Mouse (Mus musculus) spleen, postnatal 10 days (tissue): ENCODE results near the gene Pcsk1n.
"Not testable (repeated sequence)": the region's sequence is repeated elsewhere in the genome, so short reads cannot be mapped to it uniquely, and the experiment has no call there.

Experiments used
- DNase-seq, 2 experiments: peaks; one replicate each; pipeline ENCODE4 v3.0.0; 2021 to 2022; ENCODE audit warnings: low spot score in 2 of 2

Gene Pcsk1n

GRCm38 (mm10) chrX:7919601-7920383 is at the start of gene Pcsk1n:
TSS of gene Pcsk1n (plus strand) at chrX:7919822.
- DNase-seq, result no peak

DNA sequence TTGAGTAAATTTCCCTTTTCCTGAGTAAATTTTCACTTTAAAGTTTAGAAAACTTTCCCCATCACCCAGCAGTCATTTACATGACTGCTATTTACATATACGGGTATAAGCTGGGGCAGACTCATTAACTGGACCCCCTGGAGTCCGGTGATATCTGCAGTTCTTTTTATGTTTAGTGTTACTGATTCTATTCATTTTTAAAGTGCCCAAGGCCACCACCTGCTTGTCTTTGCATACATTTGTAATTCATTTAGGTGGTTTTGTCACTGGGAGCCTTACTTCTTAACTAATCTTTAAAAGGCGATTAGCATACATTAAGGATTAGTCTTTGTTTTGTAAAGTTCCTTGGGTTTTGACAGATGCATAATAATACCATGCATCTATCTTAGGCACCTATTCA is 49.8 kb upstream of the Pcsk1n start:
- DNase-seq, result no peak

DNA sequence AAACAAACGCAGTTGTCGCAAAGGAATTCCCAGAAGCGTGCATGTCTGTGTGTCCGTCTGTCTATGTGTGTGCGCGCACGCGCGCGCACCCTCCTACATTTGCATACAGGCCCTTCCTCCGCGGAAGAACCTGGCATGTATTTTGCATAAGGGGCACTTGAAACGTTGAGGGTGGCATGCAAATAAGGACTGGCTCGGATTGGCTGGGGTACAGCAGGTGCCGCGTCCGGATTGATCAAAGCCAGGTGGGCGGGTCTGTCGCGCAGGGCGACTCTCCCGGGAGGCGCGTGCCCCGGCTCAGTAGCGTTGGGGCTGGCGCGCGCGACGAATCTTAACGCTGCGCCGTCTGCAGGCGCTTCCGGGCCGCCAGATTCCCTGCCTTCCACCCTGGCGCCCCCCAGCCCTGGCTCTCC is 41.6 kb upstream of the Pcsk1n start, which contains the start of gene Pim2:
TSS of gene Pim2 (plus strand) at position 256 of the 413 bp plus-strand sequence.
- DNase-seq, result peak; percentile 63 to 88

DNA sequence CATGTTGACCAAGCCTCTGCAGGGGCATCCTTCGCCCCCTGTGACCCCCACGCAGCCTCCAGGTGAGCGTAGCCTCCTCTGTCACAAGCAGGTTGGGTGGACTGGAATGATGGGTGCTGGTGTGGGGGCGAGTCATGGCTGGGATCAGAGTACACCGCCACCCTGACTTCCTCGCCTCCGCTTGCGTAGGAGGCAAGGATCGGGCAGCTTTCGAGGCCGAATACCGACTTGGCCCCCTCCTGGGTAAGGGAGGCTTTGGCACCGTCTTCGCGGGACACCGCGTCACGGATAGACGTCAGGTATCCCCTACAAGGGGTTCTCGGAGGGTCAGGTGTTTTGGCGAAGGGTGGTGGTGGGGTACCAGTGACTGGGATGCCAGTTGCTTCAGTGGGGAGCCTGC is 41.1 kb upstream of the Pcsk1n start:
- DNase-seq, result peak; percentile 28 to 35

GRCm38 (mm10) chrX:7879819-7880218 is 39.8 kb upstream of the Pcsk1n start:
- DNase-seq, result peak; percentile 22 to 69

- peak; percentile 53 to 77 for DNase-seq
Observed at GRCm38 (mm10) chrX:7883841-7884567, 35.6 kb upstream of the Pcsk1n start, which contains the start of gene Slc35a2. TSS of gene Slc35a2 (plus strand) at chrX:7884028.

- DNase-seq, result peak in 1 of 2 experiments; percentile 51
Observed at GRCm38 (mm10) chrX:7898211-7898610, 21.4 kb upstream of the Pcsk1n start.

DNA sequence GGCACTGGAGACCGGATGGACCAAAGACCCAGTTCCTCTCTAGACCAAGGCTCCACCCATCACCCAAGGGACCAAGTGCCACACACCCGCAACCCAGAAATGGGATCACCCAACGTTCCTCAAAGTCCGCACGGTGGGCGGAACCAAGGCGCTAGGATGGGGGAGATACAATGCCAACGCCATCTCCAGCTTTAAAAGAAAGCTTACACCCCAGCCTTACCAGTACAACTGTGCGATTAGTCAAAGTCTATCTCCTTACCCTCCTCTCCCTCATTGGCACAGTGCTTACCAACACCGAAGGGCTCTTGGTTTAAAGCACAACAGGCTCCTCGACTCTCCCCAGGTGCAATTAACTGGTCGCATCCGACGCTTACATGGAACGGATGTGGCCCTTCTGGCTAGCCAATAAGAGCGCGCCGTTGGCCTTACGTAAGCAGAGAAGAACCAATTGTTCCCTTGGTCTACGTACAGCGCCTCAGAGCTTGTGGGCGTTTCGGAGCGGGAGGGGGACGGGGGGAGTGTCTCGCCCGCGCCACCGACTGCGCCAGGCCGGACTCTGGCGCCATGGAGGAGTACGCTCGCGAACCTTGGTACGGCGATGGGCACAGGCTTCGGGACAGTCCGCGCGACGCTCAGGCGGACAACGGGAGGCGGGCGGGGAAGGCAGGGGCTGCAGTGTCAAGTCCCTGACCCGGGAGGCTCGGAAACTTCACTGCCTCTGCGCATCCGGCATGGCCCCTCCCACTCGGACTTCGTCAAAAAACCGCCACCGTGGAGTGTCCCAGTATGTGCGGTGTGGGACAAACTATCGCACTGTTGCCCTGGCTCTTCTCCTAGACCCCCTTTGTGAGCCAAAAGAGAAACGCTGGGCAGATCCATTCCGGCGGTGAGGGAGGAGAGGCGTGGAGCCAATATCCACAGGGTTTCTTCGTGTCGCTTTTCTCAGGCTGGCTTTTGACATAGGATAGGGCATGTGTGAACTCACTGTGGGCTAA is 20.4 kb upstream of the Pcsk1n start, which contains the start of the genes Pqbp1 and Timm17b:
TSS of gene Pqbp1 (minus strand) at position 390 of the 995 bp plus-strand sequence.
TSS of gene Timm17b (plus strand) at position 478 of the 995 bp plus-strand sequence.
- DNase-seq, result peak; percentile 72 to 92

DNA sequence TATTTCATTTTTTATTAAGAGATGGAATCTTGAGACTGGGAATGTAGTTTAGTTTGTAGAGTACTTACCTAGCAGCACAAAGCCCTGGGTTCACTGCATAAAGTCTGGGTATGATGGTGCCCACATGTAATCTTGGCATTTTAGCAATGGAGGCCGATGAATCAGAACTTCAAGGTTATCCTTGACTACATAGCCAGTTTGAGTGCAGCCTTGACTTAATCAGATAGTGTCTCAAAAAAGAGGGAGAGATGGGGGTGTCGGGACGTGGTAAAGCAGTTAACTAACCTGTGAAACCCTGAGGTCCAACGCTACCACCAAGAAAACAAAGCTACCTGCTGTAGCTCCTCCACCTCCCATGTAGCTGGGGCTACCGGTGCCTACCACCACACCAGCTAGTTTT is 15.2 kb upstream of the Pcsk1n start:
- DNase-seq, result no peak

- no peak for DNase-seq
Observed at GRCm38 (mm10) chrX:7907735-7908134, 11.9 kb upstream of the Pcsk1n start, which contains the start of gene Gm10491. TSS of gene Gm10491 (minus strand) at chrX:7907835.

- DNase-seq, result not testable (repeated sequence)
Observed at GRCm38 (mm10) chrX:7909242-7909641, 10.4 kb upstream of the Pcsk1n start, which contains the start of gene Gm10490. TSS of gene Gm10490 (plus strand) at chrX:7909542.

- DNase-seq, result no peak
Observed at GRCm38 (mm10) chrX:7910473-7910872, 9.1 kb upstream of the Pcsk1n start.

DNA sequence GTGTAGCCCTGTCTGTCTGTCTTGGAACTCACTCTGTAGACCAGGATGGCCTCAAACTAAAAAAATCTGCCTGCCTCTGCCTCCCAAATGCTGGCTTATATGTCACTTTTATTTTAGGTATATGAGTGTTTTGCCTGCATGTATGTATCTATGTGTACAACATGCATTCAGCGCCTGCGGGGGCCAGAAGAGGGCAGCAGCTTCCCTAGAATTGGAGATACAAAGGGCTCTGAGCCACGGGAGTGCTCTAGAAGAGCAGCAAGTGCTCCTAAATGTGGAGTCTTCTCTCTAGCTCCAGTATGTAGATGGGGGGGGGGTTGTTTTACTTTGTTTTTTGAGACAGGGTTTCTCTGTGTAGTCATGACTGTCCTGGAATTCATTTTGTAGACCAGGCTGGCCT is 4.0 kb upstream of the Pcsk1n start:
- DNase-seq, result peak in 1 of 2 experiments; percentile 37

GRCm38 (mm10) chrX:7917960-7918359 is 1.7 kb upstream of the Pcsk1n start:
- not testable (repeated sequence) for DNase-seq

- no peak for DNase-seq
Observed at GRCm38 (mm10) chrX:7922032-7922431, 2.4 kb downstream of the Pcsk1n start.

DNA sequence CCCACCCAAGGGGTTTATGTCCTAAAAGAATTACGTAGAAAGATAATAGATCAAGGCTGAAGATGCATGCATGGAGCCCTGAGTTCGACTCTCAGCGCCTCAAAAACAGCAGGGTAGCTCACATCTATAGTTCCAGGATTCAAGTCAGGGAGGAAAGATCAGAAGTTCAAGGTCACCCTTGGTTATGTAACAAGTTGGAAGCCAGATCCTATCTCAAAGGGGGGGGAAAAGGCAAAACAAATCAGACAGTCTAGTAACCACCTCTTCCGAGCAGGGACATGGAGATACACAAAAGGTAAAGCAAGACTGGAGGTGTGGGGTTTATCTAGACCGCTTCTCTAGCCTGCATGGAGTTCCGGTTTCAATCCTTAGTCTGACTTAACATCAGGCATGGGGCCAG is 6.6 kb downstream of the Pcsk1n start:
- no peak for DNase-seq

- no peak for DNase-seq
Observed at GRCm38 (mm10) chrX:7927116-7927515, 7.5 kb downstream of the Pcsk1n start.

DNA sequence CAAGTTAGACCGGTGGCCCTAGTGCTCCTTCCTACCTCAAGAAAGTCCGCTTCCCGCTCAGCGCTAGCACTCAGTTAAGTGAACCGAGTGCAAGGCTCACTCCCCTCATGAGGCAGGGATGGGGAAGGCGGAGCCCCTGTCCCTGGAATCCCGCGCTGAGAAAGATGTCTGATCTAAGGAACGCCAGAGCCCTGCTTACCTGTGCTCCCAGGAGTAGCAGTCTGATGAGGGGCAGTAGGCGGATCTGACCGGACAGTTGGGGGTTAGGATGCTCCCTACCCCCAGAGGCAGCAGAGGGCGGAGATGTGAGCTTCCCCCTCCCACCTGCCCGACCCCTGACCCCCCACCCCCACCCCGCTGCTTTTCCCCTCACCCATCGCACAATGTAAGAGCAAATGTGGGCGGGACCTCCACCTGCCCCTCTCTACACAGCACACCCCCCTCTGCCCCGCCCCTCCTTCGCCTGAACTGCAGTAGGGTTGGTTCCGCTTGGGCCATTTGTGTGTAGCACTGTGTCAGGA is 8.7 kb downstream of the Pcsk1n start, which contains the start of gene Eras:
TSS of gene Eras (minus strand) at position 338 of the 521 bp plus-strand sequence.
- DNase-seq, result no peak

GRCm38 (mm10) chrX:7936874-7937273 is 17.3 kb downstream of the Pcsk1n start:
- DNase-seq, result no peak

DNA sequence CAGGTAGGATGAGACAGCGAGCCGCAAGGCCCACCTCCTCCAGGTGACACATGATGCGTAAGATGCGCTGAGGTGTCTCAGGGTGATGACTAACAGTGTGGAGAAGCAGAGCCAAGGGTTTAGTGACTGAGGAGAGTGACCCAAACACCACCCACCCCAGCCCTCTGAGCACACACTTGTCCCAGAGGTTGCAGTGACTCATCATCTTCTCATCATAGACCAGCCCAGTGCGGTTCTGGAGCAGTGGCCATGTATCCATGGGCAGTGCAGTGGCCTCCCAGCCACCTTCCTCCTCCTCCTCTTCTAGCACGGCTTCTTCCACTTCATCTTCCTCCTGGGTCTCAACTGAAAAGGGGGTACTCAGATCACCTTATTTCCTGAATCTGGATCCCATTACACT is 18.0 kb downstream of the Pcsk1n start:
- no peak for DNase-seq

DNA sequence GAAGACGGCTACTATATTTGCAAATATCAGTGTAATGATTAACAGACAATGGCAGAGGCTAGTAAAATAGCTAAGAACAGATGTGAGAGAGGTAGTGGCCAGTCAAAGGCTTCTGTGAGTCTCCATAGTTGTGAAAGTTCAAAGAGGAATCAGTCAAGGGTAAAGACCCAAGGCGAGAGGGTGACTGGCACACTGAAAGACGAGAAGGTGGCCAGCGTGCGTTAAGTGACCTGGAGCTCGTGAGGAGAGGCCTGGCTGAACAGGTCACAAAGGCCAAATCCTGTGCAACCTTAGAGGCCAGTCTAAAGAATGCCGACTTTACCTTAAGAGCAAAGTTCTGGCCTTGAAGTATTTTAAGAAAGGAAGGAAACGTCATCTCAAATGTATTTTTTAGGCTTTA is 26.0 kb downstream of the Pcsk1n start:
- DNase-seq, result no peak
